In the genomic region with DNA sequence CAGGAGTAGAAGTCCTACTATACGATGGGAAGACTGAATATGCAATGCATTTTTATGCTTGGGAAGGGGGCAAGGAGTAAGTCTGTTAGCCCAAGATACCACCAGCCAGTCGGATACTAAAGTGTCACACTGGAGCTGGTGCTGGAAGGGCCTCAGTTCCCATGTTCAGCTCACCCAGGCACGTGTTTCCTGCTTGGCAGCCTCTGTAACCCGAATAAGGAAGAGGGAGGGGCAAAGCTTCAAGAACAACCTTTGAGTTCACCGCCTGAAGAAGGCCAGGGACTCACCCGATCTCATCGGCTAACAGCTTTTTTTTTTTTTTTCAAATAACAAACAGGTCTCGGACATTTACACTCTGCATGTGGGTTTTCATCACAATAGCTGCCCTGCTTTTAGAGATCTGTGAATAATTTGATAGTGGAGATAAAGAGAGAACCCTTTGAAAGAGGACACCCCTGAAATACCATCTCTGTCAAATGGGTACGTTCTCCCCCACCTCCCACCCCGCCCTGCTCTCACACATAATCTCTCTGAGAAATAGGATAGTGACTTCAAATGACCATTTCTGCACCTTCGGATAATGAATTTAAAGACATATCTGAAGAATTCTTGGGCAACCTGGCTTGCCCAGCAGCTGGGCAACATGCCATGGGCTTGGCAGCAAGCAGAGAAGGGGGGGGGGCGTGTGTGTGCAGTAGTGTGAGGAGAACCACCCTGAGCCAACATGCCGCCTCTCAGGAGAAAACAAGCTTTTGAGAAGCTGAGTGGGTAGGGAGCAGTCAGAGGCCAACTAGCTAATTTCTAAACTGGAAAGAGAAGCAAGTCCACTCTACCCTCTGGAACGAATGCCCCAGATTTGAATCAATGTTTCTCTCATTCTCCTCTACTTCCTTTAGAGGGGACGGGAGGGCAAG, we compare ENCODE assay signal across 9 mouse cellular contexts.
DNase-seq lines count a peak whose midpoint lies in the region; TF ChIP-seq lines count a peak whose summit lies in the region.
"Had no signal": no experiment of that assay in that cellular context is flagged by ENCODE, and none has a peak within 500 bp of the region (broad histone marks: within the 10 kb centered on the region; RNA-seq: fewer than 3 reads in every experiment).

No protein-coding gene starts in this region.

- 33% methylated on average over 15 of the region's 15 CpGs for WGBS in heart, adult 2 months

- H3K27me3 ChIP-seq in heart, adult 2 months (ENCODE audit: control insufficient read depth, insufficient read depth, low read length) = no peaks in the 10 kb centered on the region

- no peak for TF ChIP-seq POLR2A in heart, adult 2 months (IDR thresholded peaks at IDR 0.05; ENCODE audit: insufficient read depth, low read depth, low read length)

- TF ChIP-seq EP300 in heart, adult 2 months (IDR thresholded peaks at IDR 0.05; ENCODE audit: insufficient read depth, low read depth, low read length) = no peak

- in situ Hi-C loops in ES-E14 (cut with MboI; ENCODE audit: low sequenced_read_pairs in 2 of 2, unreplicated experiment in 2 of 2) = no loop called here

- H3K4me3 ChIP-seq in ES-E14 (ENCODE audit: insufficient read depth in 1 of 2, low read depth in 1 of 2, low read length in 2 of 2, poor library complexity in 1 of 2, severe bottlenecking in 1 of 2) = no peak overlapping the region
- H3K4me3 ChIP-seq in heart, adult 2 months = no peak overlapping the region
- H3K4me3 ChIP-seq: liver, embryonic 13.5 days had no signal

- H3K9ac ChIP-seq in ES-E14 (ENCODE audit: insufficient read depth, low read depth, low read length, poor library complexity, severe bottlenecking) = no peak overlapping the region
- no peak overlapping the region for H3K9ac ChIP-seq in heart, adult 2 months (ENCODE audit: low read depth, low read length)
- H3K9ac ChIP-seq: liver, embryonic 13.5 days had no signal

- TF ChIP-seq CTCF in heart, adult 2 months (IDR thresholded peaks at IDR 0.05) = no peak

- peak; percentile 45 to 60 for DNase-seq in cerebellum, postnatal 10 days
- no peak for DNase-seq in cerebellum, adult 9-11 months
- DNase-seq in ES-E14 (ENCODE audit: low read depth, low spot score) = no peak
- DNase-seq in heart, adult 2 months = peak; percentile 24 to 51
- DNase-seq in kidney, postnatal 36 days = peak; percentile 78 to 86
- peak; percentile 12 to 19 for DNase-seq in thymus, postnatal 36 days
- no peak for DNase-seq in layer of hippocampus, adult 9-10 months (ENCODE audit: low spot score)
- DNase-seq in B cell, adult 2 months = no peak
- DNase-seq: liver, embryonic 13.5 days had no signal

- H3K36me3 ChIP-seq in ES-E14 (ENCODE audit: control insufficient read depth, insufficient read depth, low read length, poor library complexity, severe bottlenecking) = no peaks in the 10 kb centered on the region
- H3K36me3 ChIP-seq in heart, adult 2 months (ENCODE audit: control insufficient read depth, insufficient read depth, low read length) = no peaks in the 10 kb centered on the region
- H3K36me3 ChIP-seq: liver, embryonic 13.5 days had no signal

- H3K4me1 ChIP-seq in ES-E14 (ENCODE audit: control insufficient read depth in 2 of 2, insufficient read depth in 2 of 2, low read length in 2 of 2, poor library complexity in 1 of 2) = no peaks in the 10 kb centered on the region
- peaks cover 4% of the 10 kb centered on the region for H3K4me1 ChIP-seq in heart, adult 2 months (ENCODE audit: control insufficient read depth, insufficient read depth, low read length)
- H3K4me1 ChIP-seq: liver, embryonic 13.5 days had no signal

- intact Hi-C loops in heart, adult 2 months (cut with DNase I) = no loop called here

- no peak overlapping the region for H3K27ac ChIP-seq in ES-E14 (ENCODE audit: insufficient read depth, low read depth, low read length, poor library complexity, severe bottlenecking)
- no peak overlapping the region; the same call in 1 of the 2 replicates for H3K27ac ChIP-seq in heart, adult 2 months
- H3K27ac ChIP-seq: liver, embryonic 13.5 days had no signal

- H3K9me3 ChIP-seq in ES-E14 (ENCODE audit: control insufficient read depth, insufficient read depth, low read depth, low read length) = no peaks in the 10 kb centered on the region
- H3K9me3 ChIP-seq: liver, embryonic 13.5 days had no signal

- H3K79me2 ChIP-seq in heart, adult 2 months (replicated peaks; ENCODE audit: control insufficient read depth, insufficient read depth, low read length) = no peaks in the 10 kb centered on the region

TF ChIP-seq in ES-E14, 5 proteins besides CTCF, POLR2A, EP300 and RAD21:
- TF ChIP-seq ZNF384 (IDR thresholded peaks at IDR 0.05; ENCODE audit: low read depth, low read length) = peak; percentile 22; the same call in 1 of the 2 replicates
- no peak for TF ChIP-seq CHD2 (IDR thresholded peaks at IDR 0.05; ENCODE audit: low read depth, low read length)
TF ChIP-seq in ES-E14: peak in this region for 1.

Comparison
In these comparisons a context has a peak if more than half of its experiments do, and no peak if none do; other contexts are left out.
1. DNase-seq: peak in cerebellum, postnatal 10 days (2 of 2), heart, adult 2 months (2 of 2), kidney, postnatal 36 days (2 of 2) and thymus, postnatal 36 days (2 of 2); none in cerebellum, adult 9-11 months (single experiment), ES-E14 (single experiment), layer of hippocampus, adult 9-10 months (single experiment) and B cell, adult 2 months (0 of 2).